Mouse (Mus musculus) CD8-positive naive resting alpha-beta T cell, adult 57 days (primary cell): ENCODE results near the gene Ints7. TPM values are rescaled to one million over a fixed set of nuclear protein-coding genes. Genes with fewer than 3 reads are reported as not detected.

ENCODE experiments used
- total RNA-seq: library from RNA; stranded (reverse); gene quantifications from one replicate; pipeline ENCODE4 v1.2.4, GENCODE M21; 2023

Gene Ints7
- total RNA-seq: 48.0 TPM

DNA sequence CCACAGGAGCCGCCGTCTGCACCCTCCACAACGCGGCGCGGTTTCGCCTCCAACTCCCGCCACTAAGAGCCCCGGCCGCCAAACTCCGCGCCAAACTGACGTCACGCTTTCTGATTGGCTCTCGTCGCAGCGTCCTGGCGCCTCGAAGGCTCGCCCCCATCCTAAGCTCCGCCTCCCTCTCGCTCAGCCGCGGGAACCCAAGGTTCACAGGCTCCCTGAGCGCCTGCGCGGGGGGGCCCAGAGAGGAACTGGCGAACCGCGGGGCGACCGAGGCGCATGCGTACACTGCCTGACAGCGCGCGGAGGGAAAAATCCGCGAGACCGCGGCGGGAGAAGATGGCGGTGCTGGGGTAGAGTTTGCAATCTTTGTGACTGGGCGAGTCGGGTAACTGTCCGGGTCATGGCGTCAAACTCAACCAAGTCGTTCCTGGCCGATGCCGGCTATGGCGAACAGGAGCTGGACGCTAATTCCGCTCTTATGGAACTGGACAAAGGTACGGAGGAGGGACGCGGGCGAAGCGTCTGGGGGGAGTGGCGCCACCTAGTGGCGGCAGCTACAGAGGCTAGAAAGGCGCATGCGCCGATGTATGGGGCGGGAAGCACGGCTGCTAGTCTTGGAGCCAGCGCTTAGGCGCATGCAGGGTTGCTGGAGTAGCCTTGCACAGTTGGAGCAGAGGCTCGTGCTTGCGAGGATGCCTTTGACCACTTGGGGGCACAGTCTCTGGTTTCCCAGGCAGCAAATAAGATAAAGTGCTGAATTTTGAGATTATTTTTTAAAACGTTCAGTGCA lies at the start of gene Ints7, which contains the start of gene Dtl:
Gene Ints7, plus strand, starts transcription at position 179 of the 790 bp plus-strand sequence.
Gene Dtl, minus strand, starts transcription at position 87 of the 790 bp plus-strand sequence.

Other genes with a start within 250 kb of the Ints7 start
- gene Tmem206, start 249.7 kb upstream of the Ints7 start, total RNA-seq: 10.3 TPM
- gene Ppp2r5a, start 172.4 kb upstream of the Ints7 start, total RNA-seq: 339 TPM
- gene Dtl, start 92 bp upstream of the Ints7 start, total RNA-seq: 3.3 TPM
- 20.9 TPM for gene Lpgat1, start 142.2 kb downstream of the Ints7 start, total RNA-seq
- gene Nek2, start 245.8 kb downstream of the Ints7 start, total RNA-seq: 0.43 TPM